Mouse (Mus musculus): ENCODE data around the gene Cnep1r1.

The Cnep1r1 gene

DNA sequence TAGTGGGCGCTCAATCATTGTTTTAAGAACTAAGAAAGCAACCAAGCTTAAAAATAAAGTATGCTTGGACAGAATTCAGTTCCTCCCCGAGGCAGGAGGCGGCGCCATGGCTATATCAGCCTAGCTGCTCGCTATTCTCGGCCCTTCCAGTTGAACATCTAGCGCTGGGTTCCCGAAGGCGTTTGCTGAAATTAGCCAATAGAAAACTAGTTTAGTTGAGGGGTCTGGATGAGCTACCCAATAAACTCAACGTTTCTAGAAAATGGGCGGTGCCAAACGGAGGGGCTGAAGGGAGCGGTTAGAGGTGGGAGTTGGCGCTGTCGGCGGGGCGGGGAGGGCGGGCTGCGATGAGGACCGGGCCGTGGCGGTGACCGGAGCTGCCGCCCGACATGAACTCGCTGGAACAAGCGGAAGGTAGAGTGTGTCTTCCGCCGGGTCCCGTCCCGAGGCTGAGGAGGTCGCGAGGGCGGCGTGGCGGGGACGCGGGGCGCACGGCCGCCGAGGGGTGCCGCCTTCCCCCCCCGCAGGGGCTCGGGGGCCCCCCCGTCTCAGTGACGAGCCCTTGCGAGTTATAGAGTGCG is at the start of gene Cnep1r1:
TSS of gene Cnep1r1 (plus strand) at position 314 of the 581 bp plus-strand sequence.
- peak; percentile 98 for DNase-seq (ENCODE audit: low read depth, low spot score)

DNA sequence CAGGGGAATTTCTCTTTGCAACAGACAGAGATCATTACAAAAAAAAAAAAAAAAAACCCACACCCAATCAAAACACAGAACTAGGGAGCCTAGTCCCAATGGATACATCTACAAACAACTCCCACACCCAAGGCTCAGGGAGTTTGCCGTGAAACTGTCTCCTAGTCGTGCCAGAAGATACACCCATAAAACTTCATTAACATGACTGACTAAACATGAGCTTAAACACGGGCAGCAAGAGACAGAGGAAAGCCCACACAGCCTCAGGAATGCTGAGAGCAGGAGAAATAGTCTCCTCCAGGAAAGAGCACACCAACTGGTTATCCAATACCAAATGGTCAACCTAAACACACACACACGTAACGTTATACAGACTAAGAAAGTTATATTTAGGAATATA is 36.4 kb upstream of the Cnep1r1 start:
- DNase-seq (ENCODE audit: low read depth, low spot score) = no peak

DNA sequence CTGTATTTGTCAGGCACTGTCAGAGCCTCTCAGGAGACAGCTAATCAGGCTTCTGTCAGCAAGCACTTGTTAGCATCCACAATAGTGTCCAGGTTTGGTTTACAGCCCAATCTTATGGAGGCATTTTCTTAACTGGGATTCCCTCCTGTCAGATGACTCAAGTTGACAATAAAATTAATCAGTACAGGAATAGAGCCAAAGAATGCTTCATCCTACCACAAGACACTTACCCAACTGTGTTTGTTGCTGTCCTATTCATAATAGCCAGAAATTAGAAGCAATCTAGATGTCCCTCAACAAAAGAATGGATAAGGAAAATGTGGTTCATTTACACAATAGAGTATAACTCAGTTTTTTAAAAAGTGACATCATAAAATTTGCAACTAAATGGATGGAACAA is 30.6 kb upstream of the Cnep1r1 start:
- DNase-seq (ENCODE audit: low read depth, low spot score) = no peak

DNA sequence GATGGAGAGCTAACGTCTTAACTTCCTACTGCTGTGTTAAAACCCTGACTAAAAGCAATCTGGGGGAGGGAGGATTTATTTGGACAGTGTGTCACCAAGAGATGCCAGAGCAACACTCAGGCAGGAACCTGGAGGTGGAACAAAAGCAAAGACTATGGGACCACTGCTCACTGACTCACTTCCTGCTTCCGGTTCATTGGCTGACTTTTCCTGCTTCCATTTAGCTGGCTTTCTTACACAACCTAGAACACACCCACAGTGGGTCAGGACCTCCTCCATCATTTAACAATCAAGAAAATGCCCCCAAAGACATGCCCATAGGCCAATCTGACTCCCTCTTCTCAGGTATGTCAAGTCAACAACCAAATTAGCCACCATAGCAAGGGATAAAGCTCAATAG is 26.9 kb upstream of the Cnep1r1 start:
- DNase-seq (ENCODE audit: low read depth, low spot score) = no peak

DNA sequence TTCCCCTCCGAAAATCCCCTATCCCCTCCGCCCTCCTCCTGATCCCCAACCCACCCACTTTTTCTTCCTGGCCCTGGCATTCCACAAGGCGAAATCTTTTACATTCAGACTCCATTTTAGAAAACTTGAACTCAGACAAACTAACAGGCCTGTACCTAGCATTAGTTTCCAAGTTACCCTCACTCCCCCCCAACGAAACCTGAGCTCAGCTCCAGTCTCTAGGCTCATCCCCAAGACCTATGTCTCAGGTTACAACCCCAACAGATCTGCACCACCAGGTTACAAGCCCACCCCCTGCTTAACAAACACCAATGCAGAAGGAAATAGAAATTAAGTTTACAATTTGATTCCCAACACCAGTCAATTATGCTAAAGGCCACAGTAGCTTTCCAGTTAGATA is 25.2 kb upstream of the Cnep1r1 start:
- DNase-seq (ENCODE audit: low read depth, low spot score) = peak; percentile 16

DNA sequence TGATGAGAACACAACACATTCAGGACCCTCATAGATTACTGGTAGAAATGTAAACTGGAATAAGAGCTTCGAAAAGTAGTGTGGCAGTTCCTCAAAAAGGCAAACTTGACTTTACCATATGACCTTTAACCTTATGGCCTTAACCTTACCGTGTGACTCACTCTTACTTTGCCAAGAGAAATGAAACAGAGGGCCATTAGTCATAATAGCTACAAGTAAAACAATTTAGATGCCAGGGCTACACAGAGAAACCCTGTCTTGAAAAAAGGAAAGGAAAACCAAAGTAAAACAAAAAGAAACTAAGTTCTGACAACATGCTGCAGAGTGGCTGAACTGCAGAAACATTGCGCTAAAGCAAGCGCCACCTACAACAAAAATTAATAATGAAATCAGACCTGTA is 19.7 kb upstream of the Cnep1r1 start:
- DNase-seq (ENCODE audit: low read depth, low spot score) = no peak

DNA sequence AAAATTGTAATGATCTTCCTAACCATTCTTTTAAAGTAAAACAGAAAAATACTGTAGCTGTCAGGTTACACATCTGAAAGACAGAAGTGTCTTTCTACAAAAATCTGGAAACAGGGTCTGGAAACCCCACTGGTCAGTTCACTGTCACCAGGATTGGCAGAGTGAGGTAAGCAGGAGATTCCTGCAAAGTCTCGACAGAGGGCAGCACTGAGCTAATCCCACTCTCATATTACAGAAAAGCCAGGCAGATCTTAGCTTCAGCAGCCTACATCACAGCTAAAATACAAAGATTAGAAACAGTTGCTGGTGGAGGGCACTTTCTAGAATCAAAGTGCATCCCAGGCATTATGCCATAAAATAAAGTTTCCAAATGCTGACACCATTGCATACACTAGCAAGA is 19.0 kb upstream of the Cnep1r1 start:
- peak; percentile 76 for DNase-seq (ENCODE audit: low read depth, low spot score)

DNA sequence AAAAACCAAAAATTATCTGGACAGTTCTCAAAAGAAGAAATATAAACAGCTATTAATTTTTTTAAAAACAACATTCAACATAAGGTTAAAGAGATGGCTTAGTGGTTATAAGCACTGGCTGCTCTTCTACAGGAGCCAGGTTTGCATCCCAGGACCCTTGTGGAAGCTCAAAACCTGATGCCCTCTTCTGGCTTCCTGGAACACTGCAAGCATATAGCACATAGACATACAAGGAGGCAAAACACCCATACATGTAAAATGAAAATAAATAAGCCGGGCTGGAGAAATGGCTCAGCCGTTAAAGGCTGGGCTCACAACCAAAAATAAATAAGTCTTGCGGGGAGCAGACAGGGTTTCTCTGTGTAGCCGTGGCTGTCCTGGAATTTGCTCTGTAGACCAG is 9.3 kb upstream of the Cnep1r1 start:
- no peak for DNase-seq (ENCODE audit: low read depth, low spot score)

DNA sequence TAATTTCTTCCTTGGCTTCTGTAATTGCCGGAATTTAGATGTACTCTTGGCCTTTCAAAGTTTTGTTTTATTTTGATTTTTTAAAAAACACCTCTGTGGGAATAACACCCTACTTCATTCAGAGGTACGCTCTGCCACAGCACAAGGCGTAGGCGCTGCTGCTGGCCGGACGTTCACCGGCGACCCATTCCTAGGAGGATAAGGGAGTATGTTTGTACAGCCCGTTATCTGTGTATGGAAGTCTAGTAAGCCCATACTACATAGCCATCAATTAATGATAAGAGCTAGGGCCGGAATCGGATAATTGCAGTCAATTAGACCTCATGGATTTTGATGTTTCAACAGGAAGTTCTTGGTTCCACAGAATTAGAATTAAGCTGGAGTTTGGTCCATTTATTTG is 507 bp downstream of the Cnep1r1 start:
- no peak for DNase-seq (ENCODE audit: low read depth, low spot score)

DNA sequence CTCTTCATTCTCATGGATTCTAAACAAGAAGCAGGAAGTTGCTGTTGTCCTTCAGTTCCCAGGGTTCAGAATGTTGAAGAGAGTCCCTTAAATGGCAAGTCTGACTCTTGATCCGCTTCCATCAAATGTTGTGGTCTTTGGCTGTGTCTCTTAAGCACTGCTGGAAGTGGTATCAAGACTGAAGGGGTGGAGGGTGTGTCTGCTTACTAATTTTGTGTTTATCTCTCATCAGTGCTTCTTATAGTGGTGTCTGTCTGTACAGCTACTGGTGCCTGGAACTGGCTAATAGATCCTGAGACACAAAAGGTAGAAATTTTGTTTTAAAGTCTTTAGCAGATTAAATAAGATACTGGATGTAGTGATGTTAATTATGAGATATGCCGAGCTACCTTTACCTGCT is 6.3 kb downstream of the Cnep1r1 start:
- no peak for DNase-seq (ENCODE audit: low read depth, low spot score)

DNA sequence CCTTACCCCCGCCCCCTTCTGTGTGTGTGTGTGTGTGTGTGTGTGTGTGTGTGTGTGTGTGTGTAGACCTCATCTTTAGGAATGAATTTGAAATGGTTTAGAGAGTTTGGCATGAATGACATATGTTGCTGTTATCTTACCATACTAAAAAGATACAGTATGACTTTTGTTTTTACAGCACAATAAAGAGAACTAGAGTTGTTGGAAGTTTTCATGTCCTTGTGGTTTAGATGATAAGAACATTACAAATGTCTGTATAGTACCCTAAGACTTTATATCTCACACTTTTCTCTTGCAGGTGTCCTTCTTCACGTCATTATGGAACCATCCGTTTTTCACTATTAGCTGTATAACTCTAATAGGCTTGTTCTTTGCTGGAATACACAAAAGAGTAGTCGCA is 10.8 kb downstream of the Cnep1r1 start:
- no peak for DNase-seq (ENCODE audit: low read depth, low spot score)

DNA sequence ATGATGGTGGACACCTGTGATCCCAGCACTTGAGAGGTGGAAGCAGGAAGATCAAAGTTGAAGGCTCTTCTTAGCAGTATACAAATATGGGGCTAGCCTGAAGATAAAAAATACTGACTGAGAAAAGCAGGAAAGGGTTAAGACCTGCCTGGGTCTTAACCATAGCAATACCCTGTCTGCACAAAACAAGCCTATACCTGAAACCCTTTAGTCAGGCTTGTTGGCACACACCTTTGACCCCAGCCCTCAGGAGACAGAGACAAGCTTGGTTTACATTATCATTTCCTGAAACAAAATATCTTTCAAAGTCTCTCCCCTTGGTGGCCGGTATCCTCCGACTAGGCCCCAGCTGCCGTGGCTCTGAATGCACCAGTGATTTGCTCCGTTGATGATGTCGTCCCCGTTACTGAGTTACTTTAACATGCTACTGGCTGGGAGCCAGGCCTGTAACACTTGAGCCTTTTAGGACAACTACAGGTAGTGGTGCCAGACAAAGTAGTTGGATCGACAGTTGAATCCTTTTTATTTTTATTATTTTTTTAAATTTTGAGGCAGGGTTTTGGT is 12.3 kb downstream of the Cnep1r1 start:
- DNase-seq (ENCODE audit: low read depth, low spot score) = no peak

DNA sequence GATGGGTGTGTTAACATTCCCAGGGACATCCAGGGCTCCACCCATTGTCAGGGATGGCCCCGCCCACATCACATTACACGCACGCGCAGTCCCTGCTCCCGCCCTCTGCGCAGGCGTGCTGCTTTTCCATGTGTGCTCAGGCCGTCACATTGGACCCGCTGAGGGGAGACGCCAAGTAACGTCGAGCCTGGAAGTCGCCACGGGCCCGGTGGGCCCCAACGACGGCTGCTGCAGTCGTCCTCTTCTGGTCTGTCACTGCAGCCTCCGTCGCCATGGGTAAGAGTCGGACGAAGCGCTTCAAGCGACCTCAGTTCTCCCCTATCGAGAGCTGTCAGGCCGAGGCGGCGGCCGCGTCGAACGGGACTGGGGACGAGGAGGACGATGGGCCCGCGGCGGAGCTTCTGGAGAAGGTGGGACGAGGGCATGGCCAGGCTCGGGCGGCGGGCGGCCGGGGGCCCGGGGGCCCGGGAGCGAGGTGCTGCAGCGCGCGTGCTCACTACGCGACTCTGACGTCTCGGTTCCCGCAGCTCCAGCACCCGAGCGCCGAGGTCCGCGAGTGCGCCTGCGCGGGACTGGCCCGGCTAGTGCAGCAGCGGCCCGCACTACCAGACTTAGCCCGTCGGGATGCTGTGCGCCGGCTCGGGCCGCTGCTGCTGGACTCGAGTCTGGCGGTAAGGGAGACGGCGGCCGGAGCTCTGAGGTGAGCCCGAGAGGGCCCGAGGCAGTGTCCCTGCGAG is 19.3 kb downstream of the Cnep1r1 start, which contains the start of gene Heatr3:
TSS of gene Heatr3 (plus strand) at position 108 of the 737 bp plus-strand sequence.
- DNase-seq (ENCODE audit: low read depth, low spot score) = peak; percentile 95

DNA sequence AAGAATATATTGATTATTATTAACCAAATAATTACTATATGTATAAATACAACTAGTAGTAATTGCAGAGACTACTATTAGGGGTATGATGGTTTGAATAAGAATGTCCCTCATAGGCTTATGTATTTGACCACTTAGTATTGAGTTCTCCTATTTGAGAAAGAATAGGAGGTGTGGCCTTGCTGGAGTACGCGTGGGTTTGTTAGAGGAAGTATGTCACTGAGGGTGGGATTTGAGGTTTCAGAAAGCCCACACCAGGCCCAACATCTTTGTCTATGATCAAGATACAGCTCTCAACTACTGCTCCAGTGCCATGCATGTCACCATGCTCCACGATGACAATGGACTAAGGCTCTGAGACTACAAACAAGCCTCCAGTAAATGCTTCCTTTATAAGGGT is 20.7 kb downstream of the Cnep1r1 start:
- DNase-seq (ENCODE audit: low read depth, low spot score) = no peak

DNA sequence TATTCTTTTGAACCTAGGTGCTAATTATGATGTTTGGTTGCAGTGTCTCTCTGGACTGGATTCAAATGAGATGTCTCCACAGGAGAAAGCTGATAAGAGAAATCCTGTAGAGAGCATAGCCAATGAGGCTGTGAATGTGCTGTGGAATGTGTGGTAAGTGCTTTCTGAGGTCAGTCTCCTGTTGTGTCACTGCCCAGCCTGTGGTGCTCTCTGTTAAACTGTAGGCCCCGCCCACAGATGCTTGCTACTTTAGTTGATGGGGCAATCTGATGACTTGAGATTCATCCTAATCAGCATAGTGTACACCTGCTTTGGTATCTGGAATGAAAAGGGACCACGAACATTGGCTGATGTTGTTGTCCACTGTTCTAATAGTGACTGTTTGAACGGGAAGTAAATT is 23.1 kb downstream of the Cnep1r1 start:
- DNase-seq (ENCODE audit: low read depth, low spot score) = no peak

DNA sequence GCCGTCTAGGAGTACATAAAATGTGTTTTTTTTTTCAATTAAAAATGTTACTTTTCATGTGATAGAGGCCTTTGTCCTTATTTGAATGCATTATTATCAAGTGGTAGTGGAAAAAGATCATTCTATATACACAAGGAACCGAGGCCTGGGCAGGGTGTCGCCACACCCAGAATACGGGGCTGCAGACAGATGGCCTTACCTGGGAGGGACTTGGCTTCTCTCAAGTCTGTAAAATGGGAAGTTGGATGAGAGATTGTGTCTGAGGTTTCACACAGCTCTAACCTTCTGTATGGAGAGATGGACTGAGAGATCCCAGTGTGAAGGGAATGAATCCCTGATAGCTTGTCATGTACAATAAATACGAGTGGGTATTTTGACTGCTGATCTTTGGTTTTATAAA is 25.5 kb downstream of the Cnep1r1 start:
- DNase-seq (ENCODE audit: low read depth, low spot score) = no peak

DNA sequence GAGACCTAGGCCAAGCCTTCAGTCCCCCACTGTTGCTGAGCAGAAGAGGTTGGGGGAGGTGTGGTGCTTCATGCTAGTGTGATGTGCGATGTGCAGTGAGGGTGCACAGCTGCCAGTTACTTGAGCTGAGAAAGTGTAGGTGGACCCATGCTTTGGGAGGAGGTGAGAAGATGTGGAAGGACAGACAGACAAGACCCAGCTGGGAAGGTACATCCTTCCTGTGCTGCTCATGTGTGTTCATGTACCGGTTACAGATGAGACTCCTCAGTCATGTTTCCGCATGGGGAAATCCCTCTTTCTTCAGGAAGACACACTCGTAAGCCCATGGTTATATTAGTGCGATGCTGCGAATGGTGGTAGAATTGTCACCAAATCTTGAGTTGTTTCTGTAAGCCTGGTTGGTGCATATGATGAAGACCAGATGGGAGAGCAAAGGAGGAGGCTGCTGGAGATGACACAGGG is 32.4 kb downstream of the Cnep1r1 start:
- no peak for DNase-seq (ENCODE audit: low read depth, low spot score)

DNA sequence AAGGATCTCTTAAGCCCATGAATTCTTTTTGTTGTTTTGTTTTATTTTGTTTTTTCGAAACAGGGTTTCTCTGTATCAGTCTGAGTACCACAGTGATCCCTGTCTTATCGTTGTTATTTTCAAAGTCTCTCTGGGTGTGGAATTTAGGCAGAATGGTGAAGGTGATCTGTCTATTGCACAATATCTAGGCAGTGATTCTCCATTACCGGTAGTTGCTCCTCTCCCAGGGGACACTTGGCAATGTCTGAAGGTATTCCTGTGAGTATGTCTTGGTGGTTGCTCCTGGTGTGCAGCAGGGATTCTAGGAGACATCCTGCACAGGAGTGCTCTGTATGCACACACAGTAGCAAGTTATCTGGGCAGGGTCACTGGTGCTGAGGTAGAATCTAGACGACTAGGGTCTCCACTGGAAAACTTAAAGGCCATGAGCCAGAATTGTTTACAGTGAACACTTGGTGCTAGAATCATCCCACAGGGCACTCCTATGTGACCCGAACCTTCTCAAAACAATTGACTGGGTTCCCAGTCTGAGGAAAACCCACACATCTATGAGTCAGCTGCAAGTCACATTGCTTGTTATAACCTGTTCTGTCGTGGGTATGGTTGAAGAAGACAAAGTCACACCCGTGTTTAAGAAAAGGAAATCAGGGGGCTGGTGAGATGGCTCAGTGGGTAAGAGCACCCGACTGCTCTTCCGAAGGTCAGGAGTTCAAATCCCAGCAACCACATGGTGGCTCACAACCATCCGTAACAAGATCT is 41.8 kb downstream of the Cnep1r1 start:
- DNase-seq (ENCODE audit: low read depth, low spot score) = no peak

DNA sequence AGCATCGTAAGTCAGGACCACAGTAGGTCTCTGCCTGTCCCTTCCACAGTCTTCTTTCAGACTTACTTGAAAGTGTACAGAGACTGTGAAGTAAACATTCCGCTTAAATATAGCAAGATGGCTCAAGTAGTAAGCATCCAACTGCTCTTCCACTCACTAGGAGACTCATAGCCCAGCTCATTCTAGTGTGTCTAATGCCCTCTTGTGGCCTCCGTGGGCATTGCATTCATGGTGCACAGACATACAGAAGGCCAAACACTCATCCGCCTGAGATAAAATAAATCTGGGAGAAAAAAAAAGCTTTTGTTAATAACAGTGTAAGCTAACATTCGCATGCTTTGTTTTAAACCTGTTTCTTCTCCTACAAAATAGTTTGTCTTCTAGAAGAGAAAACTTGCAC is 42.9 kb downstream of the Cnep1r1 start:
- DNase-seq (ENCODE audit: low read depth, low spot score) = peak; percentile 71

DNA sequence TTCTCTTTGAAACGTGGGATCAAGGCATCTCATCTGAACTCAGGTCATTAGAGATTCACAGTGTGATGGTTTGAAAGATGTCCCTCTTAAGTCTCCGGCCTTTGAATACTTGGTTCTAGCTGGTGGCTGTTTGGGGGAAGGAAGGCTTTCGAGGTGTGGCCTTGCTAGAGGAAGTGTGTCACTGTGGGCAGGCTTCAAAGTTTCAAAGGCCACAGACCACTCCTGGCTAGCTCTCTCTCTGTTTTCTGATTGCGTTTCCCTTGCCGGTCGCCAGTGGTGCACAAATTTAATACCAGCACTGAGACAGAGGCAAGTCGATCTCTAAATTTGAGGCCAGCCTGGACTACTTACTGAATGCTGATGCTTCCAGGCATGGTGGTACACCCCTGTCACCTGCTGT is 56.7 kb downstream of the Cnep1r1 start:
- no peak for DNase-seq (ENCODE audit: low read depth, low spot score)

DNA sequence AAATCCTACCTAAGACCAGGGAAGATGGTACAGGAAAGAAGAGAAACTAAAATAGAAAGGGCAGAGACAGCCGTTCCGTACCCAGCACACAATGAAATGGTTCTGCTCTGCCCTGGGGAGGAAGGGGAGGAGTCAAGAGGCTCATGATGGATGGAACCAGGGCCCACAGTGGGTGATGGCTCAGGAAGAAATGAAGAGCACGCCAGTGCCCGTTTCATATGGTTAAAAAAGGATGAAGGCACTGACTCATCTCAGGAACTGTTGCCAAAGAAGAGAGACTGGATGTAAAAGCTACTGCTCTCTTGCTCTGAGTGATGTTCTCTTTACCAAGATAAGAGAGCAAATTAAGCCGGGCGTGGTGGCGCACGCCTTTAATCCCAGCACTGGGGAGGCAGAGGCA is 58.7 kb downstream of the Cnep1r1 start:
- DNase-seq (ENCODE audit: low read depth, low spot score) = no peak

DNA sequence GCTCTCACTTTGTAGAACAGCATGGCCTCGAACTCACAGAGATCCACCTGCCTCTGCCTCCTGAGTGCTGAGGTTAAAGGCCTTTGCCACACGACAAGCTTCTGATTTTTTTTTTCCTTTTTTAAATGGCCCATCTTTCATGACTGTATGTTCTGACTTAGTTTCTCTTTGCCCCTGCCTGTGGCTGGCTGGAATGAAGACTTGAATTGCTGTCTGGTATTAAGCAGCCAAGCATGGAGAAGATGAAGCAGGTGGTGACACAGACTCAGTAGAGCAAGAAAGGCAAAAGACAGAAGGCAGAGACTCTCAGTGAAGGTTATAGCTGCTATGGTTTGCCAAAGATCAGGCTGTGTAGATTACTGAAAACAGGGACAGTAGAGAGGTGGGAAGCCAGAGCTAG is 64.6 kb downstream of the Cnep1r1 start:
- no peak for DNase-seq (ENCODE audit: low read depth, low spot score)
